Mouse (Mus musculus) forebrain, embryonic 15.5 days (tissue): ENCODE data around the gene Pigl. TPM values are rescaled to one million over a fixed set of nuclear protein-coding genes. Genes with fewer than 3 reads are reported as not detected.

ENCODE experiments used
- ATAC-seq: fragments of 200-750 bp; cut with Nextera tagmentation; replicated peaks from 2 replicates; pipeline ENCODE4 v1.8.0; 2017; ENCODE audit warnings: mild to moderate bottlenecking, moderate TSS enrichment, moderate library complexity
- H3K27ac ChIP-seq: fragments of 300-500 bp; sonication (generic); replicated peaks from 2 replicates; pipeline ENCODE4 v1.5.1; 2015; ENCODE audit warnings: mild to moderate bottlenecking, inconsistent platforms
- H3K27me3 ChIP-seq: fragments of 300-500 bp; sonication (generic); 2 replicates; pipeline ENCODE4 v1.6.1; 2015; ENCODE audit warnings: inconsistent platforms
- H3K36me3 ChIP-seq: fragments of 300-500 bp; sonication (generic); 2 replicates; pipeline ENCODE4 v1.6.1; 2015; ENCODE audit warnings: mild to moderate bottlenecking, inconsistent platforms
- H3K4me1 ChIP-seq: fragments of 300-500 bp; sonication (generic); 2 replicates; pipeline ENCODE4 v1.6.1; 2015; ENCODE audit warnings: inconsistent platforms
- H3K4me2 ChIP-seq: fragments of 300-500 bp; sonication (generic); replicated peaks from 2 replicates; pipeline ENCODE4 v1.6.1; 2015; ENCODE audit warnings: mild to moderate bottlenecking, inconsistent platforms
- H3K4me3 ChIP-seq: fragments of 300-500 bp; sonication (generic); 2 replicates; pipeline ENCODE4 v1.5.1; 2015; ENCODE audit warnings: mild to moderate bottlenecking, inconsistent platforms
- H3K9ac ChIP-seq: fragments of 300-500 bp; sonication (generic); replicated peaks from 2 replicates; pipeline ENCODE4 v1.6.1; 2015; ENCODE audit warnings: mild to moderate bottlenecking, inconsistent platforms
- H3K9me3 ChIP-seq: fragments of 300-500 bp; sonication (generic); 2 replicates; pipeline ENCODE4 v1.6.1; 2016; ENCODE audit warnings: inconsistent platforms
- WGBS: fragments of 180-500 bp; shearing (Covaris S2); methylation state at CpG from one replicate; pipeline ENCODE4 v1.1.7; 2015; ENCODE audit warnings: mixed read lengths; 5-methylcytosine and 5-hydroxymethylcytosine counted together
- polyA plus RNA-seq: library from polyadenylated mRNA; unstranded; fragments of >200 nt; fragmentation: Nextera tagmentation; extraction: Ambion mirVana; gene quantifications from 2 replicates; pipeline ENCODE4 v1.2.1, GENCODE M21; 2015

The Pigl gene
- polyA plus RNA-seq, 1 experiment from 2014 or later: 5.4 TPM

DNA sequence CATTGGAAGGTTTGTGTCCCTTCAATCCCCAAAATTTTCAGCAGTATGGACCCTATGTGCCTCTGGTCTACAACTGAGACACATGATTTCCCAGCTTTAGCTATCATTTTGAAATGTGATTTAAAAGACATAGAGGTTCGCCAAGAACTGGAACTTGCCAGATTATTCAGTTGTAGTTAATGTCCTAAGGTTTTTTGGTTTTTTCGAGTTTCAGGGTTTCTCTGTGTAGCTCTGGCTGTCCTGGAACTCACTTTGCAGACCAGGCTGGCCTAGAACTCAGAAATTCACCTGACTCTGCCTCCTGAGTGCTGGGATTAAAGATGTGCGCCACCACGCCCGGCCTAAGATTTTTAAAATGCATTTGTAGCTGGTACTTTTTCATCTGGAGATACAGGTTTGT, 95.4 kb downstream of the Pigl start:
- peaks cover 19% of the 10 kb centered on the region for H3K36me3 ChIP-seq
- H3K4me3 ChIP-seq: peak overlapping the region; percentile 53
- H3K27ac ChIP-seq: no peak overlapping the region
- peaks cover 46% of the 10 kb centered on the region for H3K4me1 ChIP-seq
- no peak for ATAC-seq
- no peaks in the 10 kb centered on the region for H3K27me3 ChIP-seq
- peak overlapping the region; percentile 54 for H3K9ac ChIP-seq
- 82% methylated on average over 5 of the region's 5 CpGs for WGBS
- peak overlapping the region; percentile 96 for H3K4me2 ChIP-seq
- no peaks in the 10 kb centered on the region for H3K9me3 ChIP-seq

DNA sequence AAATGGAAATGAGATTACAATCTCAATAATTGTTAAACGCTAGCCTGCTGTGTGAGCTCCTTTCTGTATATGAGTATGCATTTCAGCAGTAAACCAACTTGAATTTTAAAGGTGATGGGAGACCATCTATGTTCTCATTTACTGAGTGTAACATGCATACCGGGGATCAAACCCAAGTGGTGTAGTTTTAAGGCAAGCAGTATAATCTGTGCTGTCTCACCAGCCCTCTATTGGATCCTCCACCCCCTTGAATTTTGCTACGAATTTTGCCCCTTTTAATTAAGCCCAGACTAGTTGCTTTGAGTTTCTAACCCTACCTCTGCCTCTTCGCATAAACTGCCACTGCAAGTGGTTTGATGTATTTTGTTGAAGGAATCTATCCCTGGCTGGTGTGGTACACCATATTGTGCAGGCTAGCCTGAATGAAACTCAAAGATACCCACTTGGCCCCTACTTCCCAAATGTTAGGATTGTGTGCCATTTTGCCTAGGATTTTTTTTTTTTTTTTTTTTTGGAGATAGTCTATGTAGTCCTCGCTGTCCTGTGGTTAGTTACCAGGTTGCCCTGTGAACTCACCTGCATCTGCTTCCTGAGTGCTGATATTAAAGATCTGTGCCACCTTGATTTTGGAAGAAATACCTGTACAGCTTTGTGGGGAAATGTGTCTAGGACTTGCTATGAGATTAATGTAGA, 96.0 kb downstream of the Pigl start:
- H3K9me3 ChIP-seq: no peaks in the 10 kb centered on the region
- H3K4me3 ChIP-seq: peak overlapping the region; percentile 53
- no peak overlapping the region for H3K27ac ChIP-seq
- H3K4me1 ChIP-seq: peaks cover 40% of the 10 kb centered on the region
- H3K36me3 ChIP-seq: peaks cover 19% of the 10 kb centered on the region
- H3K4me2 ChIP-seq: peak overlapping the region; percentile 96
- H3K27me3 ChIP-seq: no peaks in the 10 kb centered on the region
- WGBS: 75% methylated on average over 5 of the region's 5 CpGs
- H3K9ac ChIP-seq: peak overlapping the region; percentile 54
- no peak for ATAC-seq

DNA sequence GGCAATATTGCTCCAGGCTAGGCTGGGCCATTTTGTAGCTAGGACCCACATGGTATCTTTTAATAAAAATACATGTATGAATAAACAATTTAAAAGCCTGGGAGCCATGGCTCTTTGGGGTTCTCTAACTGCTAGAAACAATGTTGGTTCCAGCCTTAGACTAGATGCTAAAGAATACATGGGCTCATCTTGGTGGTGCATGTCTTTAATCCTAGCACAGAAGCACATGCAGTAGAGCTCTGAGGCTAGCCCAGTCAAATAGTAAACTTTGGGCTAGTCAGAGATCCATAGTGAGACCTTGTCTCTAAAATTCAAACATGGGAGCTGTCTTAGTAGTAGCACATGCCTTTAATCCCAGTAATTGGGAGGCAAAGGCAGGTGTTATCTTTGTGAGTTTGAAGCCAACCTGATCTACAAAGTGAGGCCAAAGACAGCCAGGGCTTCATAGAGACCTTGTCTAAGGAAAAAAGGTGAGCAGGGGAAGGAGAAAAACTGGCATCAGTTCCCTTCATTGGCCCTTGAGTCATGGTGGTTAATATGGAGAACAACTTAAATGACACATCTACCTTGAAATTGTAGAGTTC, 96.8 kb downstream of the Pigl start:
- Histone ChIP-seq H3K36me3 (peaks cover 19% of the 10 kb centered on the region), H3K27me3 (no peaks in the 10 kb centered on the region), H3K4me2 (peak overlapping the region; percentile 96), H3K4me1 (peaks cover 32% of the 10 kb centered on the region), H3K27ac (no peak overlapping the region), H3K9me3 (no peaks in the 10 kb centered on the region), H3K4me3 (peak overlapping the region; percentile 53), H3K9ac (no peak overlapping the region)
- no peak for ATAC-seq

DNA sequence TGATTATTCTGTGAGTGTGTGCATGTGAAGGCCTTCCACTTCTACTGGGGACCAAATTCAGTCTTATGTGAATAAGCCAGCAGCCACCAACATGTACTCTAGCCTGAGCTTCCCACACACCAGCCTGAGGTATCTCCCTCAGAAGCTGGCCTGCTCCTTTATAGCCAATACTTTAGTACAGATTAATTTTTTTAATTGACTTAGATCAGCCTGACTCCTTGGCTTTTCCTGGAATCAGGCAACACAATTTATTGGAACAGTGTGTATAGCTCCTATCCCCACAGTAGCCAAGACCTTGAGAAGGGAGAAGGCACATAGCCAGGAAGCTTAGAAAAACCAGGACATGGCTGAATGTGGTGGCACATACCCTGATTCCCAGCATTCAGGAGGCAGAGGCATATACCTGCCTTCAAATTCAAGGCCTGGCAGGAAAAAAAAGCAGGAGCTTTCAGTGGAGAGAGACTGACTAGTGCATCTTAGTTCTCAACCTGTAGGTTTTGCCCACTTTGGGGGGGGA, 97.7 kb downstream of the Pigl start:
- Histone ChIP-seq H3K9ac (no peak overlapping the region), H3K27me3 (no peaks in the 10 kb centered on the region), H3K36me3 (peaks cover 19% of the 10 kb centered on the region), H3K4me2 (no peak overlapping the region), H3K27ac (no peak overlapping the region), H3K4me3 (no peak overlapping the region), H3K9me3 (no peaks in the 10 kb centered on the region), H3K4me1 (peaks cover 39% of the 10 kb centered on the region)
- no peak for ATAC-seq

DNA sequence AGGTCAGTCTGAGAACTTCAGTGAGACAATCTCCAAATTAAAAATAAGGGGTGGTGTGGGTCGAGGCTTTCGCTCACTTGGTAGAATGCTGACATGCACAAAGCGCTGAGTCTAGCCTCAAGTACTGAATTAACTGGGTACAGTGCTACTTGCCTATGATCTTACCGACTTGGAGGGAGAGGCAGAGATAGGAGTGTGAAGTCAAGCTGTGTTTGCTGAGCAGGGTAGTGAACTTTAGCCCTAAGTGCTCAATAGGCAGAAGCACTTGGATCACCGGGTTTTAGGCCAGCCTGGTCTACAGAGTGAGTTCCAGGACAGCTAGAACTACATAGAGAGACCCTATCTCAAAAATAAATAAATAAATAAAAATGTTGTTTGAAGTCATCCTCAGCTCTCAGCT, 98.9 kb downstream of the Pigl start:
- WGBS: 75% methylated on average over 5 of the region's 5 CpGs
- Histone ChIP-seq H3K4me3 (no peak overlapping the region), H3K27ac (no peak overlapping the region), H3K27me3 (no peaks in the 10 kb centered on the region), H3K9me3 (no peaks in the 10 kb centered on the region), H3K36me3 (peaks cover 19% of the 10 kb centered on the region), H3K9ac (no peak overlapping the region), H3K4me2 (no peak overlapping the region), H3K4me1 (peaks cover 39% of the 10 kb centered on the region)
- ATAC-seq: no peak

DNA sequence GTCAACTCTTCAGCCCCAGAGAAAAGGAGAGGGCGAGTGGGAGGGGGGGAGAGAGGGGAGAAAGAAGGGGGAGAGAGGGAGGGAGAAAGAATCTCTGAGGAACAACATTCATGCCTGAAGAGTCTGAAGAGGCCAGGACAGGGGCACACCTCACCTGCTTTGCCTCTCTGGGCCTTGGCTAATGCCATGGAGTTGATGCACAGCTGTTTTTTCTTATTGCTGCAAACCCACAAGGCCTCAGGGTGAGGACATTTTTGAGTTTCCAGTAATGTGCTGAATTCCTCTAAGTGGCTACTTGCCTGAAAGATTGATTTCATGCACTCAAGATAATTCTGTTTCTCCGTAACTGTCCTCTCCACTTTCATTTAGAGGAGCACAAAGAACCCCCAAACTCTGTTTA, 99.9 kb downstream of the Pigl start:
- Histone ChIP-seq H3K4me1 (peaks cover 38% of the 10 kb centered on the region), H3K9me3 (no peaks in the 10 kb centered on the region), H3K36me3 (peaks cover 17% of the 10 kb centered on the region), H3K4me3 (no peak overlapping the region), H3K27me3 (no peaks in the 10 kb centered on the region), H3K4me2 (no peak overlapping the region), H3K9ac (no peak overlapping the region), H3K27ac (no peak overlapping the region)
- WGBS: 75% methylated on average over 2 of the region's 2 CpGs
- no peak for ATAC-seq

DNA sequence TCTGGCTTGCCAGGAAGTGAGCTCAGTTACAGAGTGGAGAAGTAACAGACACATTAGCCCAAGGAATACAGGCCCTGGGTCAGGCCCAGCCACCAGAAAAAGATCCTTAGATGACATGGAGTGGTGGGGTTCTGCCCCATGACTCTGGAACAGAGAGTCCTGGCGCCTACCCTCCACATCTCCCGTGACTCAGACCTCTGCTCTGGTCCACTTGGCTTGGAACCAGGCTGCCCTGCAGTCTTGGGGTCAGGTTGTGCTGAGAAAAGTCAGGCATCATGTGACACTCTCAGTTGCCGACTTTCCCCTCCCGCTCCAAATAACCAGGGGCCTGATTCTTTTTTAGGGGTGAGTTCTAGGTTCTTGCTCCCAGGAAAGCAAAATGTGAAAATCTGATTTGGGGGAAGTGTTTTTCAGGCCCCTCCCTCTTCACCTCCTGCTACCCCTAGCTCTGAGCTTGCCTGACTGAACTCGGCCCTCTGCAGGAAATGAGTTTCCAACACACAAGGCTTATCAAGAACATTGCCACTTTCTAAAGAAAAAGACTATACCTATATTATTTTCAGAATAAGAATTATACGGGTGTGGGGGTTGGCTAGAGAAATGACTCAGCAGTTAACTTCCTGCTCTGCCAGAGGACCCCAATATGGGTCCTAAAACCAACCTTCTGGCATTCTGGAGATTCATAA, 100.8 kb downstream of the Pigl start:
- Histone ChIP-seq H3K4me1 (peaks cover 28% of the 10 kb centered on the region), H3K9me3 (no peaks in the 10 kb centered on the region), H3K9ac (no peak overlapping the region), H3K27ac (no peak overlapping the region), H3K36me3 (peaks cover 9% of the 10 kb centered on the region), H3K4me2 (no peak overlapping the region), H3K4me3 (no peak overlapping the region), H3K27me3 (no peaks in the 10 kb centered on the region)
- WGBS: 74% methylated on average over 6 of the region's 6 CpGs
- ATAC-seq: no peak

DNA sequence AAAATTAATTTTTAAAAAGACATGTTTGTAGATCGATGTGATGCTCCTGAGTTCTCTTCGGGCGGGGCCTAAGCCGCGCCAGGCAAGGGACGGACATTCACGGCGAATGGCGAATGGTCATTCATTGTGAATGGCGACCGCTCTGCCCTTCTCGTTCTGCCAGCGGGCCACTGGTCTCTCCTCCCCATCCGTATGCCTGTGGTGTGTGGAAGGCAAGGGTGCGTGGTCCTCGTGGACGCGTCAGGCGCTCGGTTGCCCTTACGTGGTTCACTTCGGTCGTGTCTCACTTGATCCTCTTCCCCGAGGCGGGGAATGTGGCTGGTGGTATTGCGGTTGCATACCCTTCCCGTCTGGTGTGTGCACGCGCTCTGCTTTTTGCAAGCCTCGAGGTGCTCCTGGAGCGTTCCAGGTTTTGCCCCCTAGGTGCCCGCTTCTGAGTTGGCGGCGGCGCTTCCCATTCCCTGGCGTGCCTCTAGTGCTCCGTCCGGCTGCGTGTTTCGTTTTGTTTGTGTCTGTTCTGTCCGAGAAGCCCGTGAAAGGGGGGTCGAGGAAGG, 102.3 kb downstream of the Pigl start:
- H3K36me3 ChIP-seq: no peaks in the 10 kb centered on the region

DNA sequence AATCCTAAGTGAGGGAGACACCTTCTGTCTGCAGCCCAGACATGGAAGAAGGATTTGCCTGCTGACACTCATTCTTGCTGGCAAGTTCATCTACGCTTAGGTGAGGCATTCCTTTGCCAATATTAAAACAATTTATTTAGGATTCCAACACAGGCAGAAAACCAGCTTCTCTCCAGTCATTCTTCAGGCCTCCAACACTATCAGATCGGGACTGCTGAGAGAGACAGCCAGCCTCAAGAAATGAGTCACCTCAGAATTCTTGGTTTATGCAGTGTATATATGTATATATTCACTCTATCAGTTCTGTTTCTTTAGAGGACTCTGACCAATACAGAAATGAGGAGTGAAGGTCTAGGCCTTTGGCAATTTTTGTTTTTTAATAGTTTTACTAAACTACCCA, 105.3 kb downstream of the Pigl start:
- 95% methylated on average over 2 of the region's 2 CpGs for WGBS
- Histone ChIP-seq H3K9ac (no peak overlapping the region), H3K4me2 (no peak overlapping the region), H3K4me3 (no peak overlapping the region), H3K4me1 (peaks cover 7% of the 10 kb centered on the region; the same call in 1 of the 2 replicates), H3K27ac (no peak overlapping the region), H3K9me3 (no peaks in the 10 kb centered on the region), H3K36me3 (no peaks in the 10 kb centered on the region), H3K27me3 (no peaks in the 10 kb centered on the region)
- no peak for ATAC-seq

More for the DNA sequence above, 102.3 kb downstream of the Pigl start:
- peak overlapping the region; percentile 31 for H3K4me3 ChIP-seq
- H3K27me3 ChIP-seq: no peaks in the 10 kb centered on the region
- no peak overlapping the region for H3K27ac ChIP-seq
- ATAC-seq: no peak
- peak overlapping the region; percentile 27 for H3K9ac ChIP-seq
- peaks cover 14% of the 10 kb centered on the region for H3K4me1 ChIP-seq
- H3K4me2 ChIP-seq: peak overlapping the region; percentile 43
- 40% methylated on average over 43 of the region's 43 CpGs for WGBS
- H3K9me3 ChIP-seq: no peaks in the 10 kb centered on the region

Other genes starting within 250 kb of the Pigl start
- gene Adora2b, start 209.5 kb upstream of the Pigl start, polyA plus RNA-seq: 2.2 and 2.4 TPM in 2 replicates
- 9.4 and 9.8 TPM in 2 replicates for gene Zswim7, start 177.1 kb upstream of the Pigl start, polyA plus RNA-seq
- 33.1 and 33.9 TPM in 2 replicates for gene Ttc19, start 177.0 kb upstream of the Pigl start, polyA plus RNA-seq
- 212 and 213 TPM in 2 replicates for gene Ncor1, start 81 bp downstream of the Pigl start, polyA plus RNA-seq
- 94.2 and 99.8 TPM in 2 replicates for gene Cenpv, start 80.8 kb downstream of the Pigl start, polyA plus RNA-seq
- gene Ubb, start 92.7 kb downstream of the Pigl start, polyA plus RNA-seq: 4,659 and 4,677 TPM in 2 replicates
- 17.1 and 19.8 TPM in 2 replicates for gene Trpv2, start 116.0 kb downstream of the Pigl start, polyA plus RNA-seq
- gene Lrrc75a, start 190.1 kb downstream of the Pigl start, polyA plus RNA-seq: 11.1 and 11.3 TPM in 2 replicates
- gene Mmgt2, start 190.2 kb downstream of the Pigl start, polyA plus RNA-seq: 26.2 and 30.7 TPM in 2 replicates